ENCODE assay signal across 8 mouse cellular contexts in the genomic region with DNA sequence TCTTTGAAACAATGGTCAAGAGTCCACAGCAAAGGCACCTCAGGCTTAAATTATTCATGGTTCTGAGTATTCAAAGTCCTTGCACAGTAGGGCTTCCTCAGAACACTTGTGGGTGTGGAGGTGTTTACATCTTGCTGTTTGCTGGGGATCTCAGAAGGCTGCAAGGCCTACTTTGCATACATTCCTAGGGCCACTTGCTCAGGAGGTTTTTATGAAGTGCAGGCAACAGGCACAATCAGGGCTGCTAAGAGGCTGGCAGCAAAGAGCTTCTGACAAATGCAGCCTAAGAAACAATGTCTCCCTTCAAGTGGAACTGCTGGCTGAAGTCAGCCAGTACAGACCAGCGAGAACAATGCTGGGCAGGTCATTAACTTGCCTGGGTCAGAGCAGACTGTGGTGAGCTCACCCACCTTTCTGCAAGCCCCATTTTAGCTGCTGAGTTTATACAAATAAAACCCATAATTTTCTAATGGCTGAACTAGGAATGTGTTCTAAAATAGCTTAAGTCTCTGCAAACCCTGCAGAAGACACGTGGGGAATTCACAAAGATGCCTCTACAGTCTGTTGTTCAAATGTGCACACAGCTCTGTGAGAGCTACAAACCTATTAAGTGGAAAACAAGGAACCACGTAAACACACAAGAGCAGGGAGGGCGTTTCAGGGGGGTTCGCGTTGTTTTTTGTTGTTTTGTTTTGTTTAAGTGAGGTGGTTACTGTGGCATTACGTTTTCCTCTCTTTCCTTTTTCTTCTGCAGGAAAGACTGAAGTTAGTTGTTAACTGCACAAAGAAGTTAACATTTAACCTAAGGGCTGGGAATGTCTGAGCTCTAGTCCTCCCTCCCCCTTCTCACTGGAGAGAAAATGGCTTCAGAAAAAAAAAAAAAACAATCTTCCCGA.
A peak's percentile ranks its signal among the peaks of the same experiment; 100 is the strongest.
DNase-seq lines count a peak whose midpoint lies in the region; ATAC-seq and TF ChIP-seq lines count a peak whose summit lies in the region.

No protein-coding gene starts in this region.

- H3K27ac ChIP-seq in forebrain, postnatal 0 days (ENCODE audit: low read depth, low read length) = no peak overlapping the region

- peak; percentile 96 for DNase-seq in ES-CJ7 (ENCODE audit: low read depth, low spot score)
- DNase-seq in WW6 (ENCODE audit: low read depth, low spot score) = peak; percentile 61
- no peak for DNase-seq in forebrain, postnatal 0 days
- DNase-seq in kidney, postnatal 4 days = peak; percentile 36 to 63
- no peak for DNase-seq in urinary bladder, postnatal 36 days (ENCODE audit: low spot score in 2 of 2)
- no peak for DNase-seq in layer of hippocampus, adult 9-10 months (ENCODE audit: low spot score)
- no peak for DNase-seq in layer of hippocampus, adult 9-11 months
- DNase-seq in left cerebral cortex, adult 8-10 months (ENCODE audit: low spot score in 2 of 2) = no peak

- H3K4me2 ChIP-seq in forebrain, postnatal 0 days (ENCODE audit: low read depth) = no peak overlapping the region

- no peaks in the 10 kb centered on the region for H3K4me1 ChIP-seq in forebrain, postnatal 0 days (ENCODE audit: insufficient read depth)

- H3K27me3 ChIP-seq in forebrain, postnatal 0 days (ENCODE audit: insufficient read depth, low read length) = no peaks in the 10 kb centered on the region

- peak; percentile 45 for ATAC-seq in forebrain, postnatal 0 days

- no peak overlapping the region for H3K9ac ChIP-seq in forebrain, postnatal 0 days

- 16% methylated on average over 8 of the region's 8 CpGs for WGBS in forebrain, postnatal 0 days

- H3K36me3 ChIP-seq in forebrain, postnatal 0 days (ENCODE audit: insufficient read depth) = no peaks in the 10 kb centered on the region

- no peak for TF ChIP-seq CTCF in forebrain, postnatal 0 days (IDR thresholded peaks at IDR 0.05; ENCODE audit: low read depth)

- no peaks in the 10 kb centered on the region for H3K9me3 ChIP-seq in forebrain, postnatal 0 days (ENCODE audit: low read length)

- no peak overlapping the region for H3K4me3 ChIP-seq in forebrain, postnatal 0 days (ENCODE audit: low read depth, low read length)

Comparison
In these comparisons a context has a peak if more than half of its experiments do, and no peak if none do; other contexts are left out.
1. DNase-seq: peak in ES-CJ7 (single experiment), WW6 (single experiment) and kidney, postnatal 4 days (2 of 2); none in forebrain, postnatal 0 days (single experiment), urinary bladder, postnatal 36 days (0 of 2), layer of hippocampus, adult 9-10 months (single experiment), layer of hippocampus, adult 9-11 months (single experiment) and left cerebral cortex, adult 8-10 months (0 of 2).